Mouse (Mus musculus) pancreas, adult 10 weeks (tissue): ENCODE measurements around the gene Tie1. TPM values are rescaled to one million over a fixed set of nuclear protein-coding genes. Genes with fewer than 3 reads are reported as not detected.

Experiments used
- polyA plus RNA-seq: library from polyadenylated mRNA; stranded (reverse); fragments of 350-450 nt; fragmentation: Illumina TruSeq; extraction: RNeasy Lipid Tissue Mini Kit (QIAGEN cat#74804); gene quantifications from one replicate; pipeline ENCODE4 v1.2.3, GENCODE M21; 2015; ENCODE audit warnings: low read depth, low replicate concordance; ENCODE audit not compliant: insufficient read depth

The Tie1 gene
- polyA plus RNA-seq: 24.8 TPM

GRCm38 (mm10) chr4:118489717-118490132, at the start of gene Tie1:
Tie1 (minus strand) TSS chr4:118490061.

GRCm38 (mm10) chr4:118526408-118527334, 36.8 kb upstream of the Tie1 start, which contains the start of gene 2610528J11Rik:
2610528J11Rik (plus strand) TSS chr4:118526999.

GRCm38 (mm10) chr4:118457345-118457975, 32.4 kb downstream of the Tie1 start, which contains the start of gene Mpl:
Mpl (minus strand) TSS chr4:118457513.

GRCm38 (mm10) chr4:118436820-118437603, 52.8 kb downstream of the Tie1 start, which contains the start of gene Cdc20:
Cdc20 (minus strand) TSS chr4:118437352.

GRCm38 (mm10) chr4:118427768-118428451, 62.0 kb downstream of the Tie1 start, which contains the start of gene Elovl1:
Elovl1 (plus strand) TSS chr4:118428093.

Other genes starting within 250 kb of the Tie1 start
- 18.9 TPM for gene Ptprf, start 198.7 kb downstream of the Tie1 start, polyA plus RNA-seq
- gene Szt2, start 80.8 kb downstream of the Tie1 start, polyA plus RNA-seq: 9.0 TPM
- 19.5 TPM for gene Med8, start 80.7 kb downstream of the Tie1 start, polyA plus RNA-seq
- gene Elovl1, start 62.0 kb downstream of the Tie1 start, polyA plus RNA-seq: 25.4 TPM
- gene Cdc20, start 52.7 kb downstream of the Tie1 start, polyA plus RNA-seq: 0.46 TPM
- gene Mpl, start 32.5 kb downstream of the Tie1 start, polyA plus RNA-seq: not detected
- gene 2610528J11Rik, start 36.9 kb upstream of the Tie1 start, polyA plus RNA-seq: 3.4 TPM
- 5.4 TPM for gene Tmem125, start 54.0 kb upstream of the Tie1 start, polyA plus RNA-seq
- not detected for gene Cfap57, start 130.7 kb upstream of the Tie1 start, polyA plus RNA-seq
- 8.0 TPM for gene Ebna1bp2, start 130.7 kb upstream of the Tie1 start, polyA plus RNA-seq
- not detected for gene Olfr62, start 168.9 kb upstream of the Tie1 start, polyA plus RNA-seq
- gene Olfr1342, start 202.7 kb upstream of the Tie1 start, polyA plus RNA-seq: not detected
- not detected for gene Olfr1341, start 213.5 kb upstream of the Tie1 start, polyA plus RNA-seq
- gene Olfr1340, start 230.1 kb upstream of the Tie1 start, polyA plus RNA-seq: not detected
- not detected for gene Olfr1339, start 242.1 kb upstream of the Tie1 start, polyA plus RNA-seq